Mouse (Mus musculus): ENCODE results near the gene 2610507B11Rik. TPM values are rescaled to one million over a fixed set of nuclear protein-coding genes. Genes with fewer than 3 reads are reported as not detected.

2610507B11Rik gene
- 98.3 and 98.7 TPM in 2 replicates for polyA plus RNA-seq (2014; fragmentation: Nextera tagmentation; extraction: Ambion mirVana)

GRCm38 (mm10) chr11:78261380-78262352, at the start of gene 2610507B11Rik:
Gene 2610507B11Rik (plus strand): TSS chr11:78261752.
- WGBS: under 1% methylated on average over 91 of the region's 115 CpGs
- Histone ChIP-seq H3K4me3 (ENCODE audit: low read depth, low read length) (peak within 1 kb of the TSS; percentile 85), H3K9ac (replicated peaks; ENCODE audit: low read depth, low read length) (peak within 1 kb of the TSS; percentile 74), H3K4me1 (ENCODE audit: control insufficient read depth, insufficient read depth, low read length) (no peaks in the 10 kb centered on the region), H3K27ac (ENCODE audit: low read length) (peak within 1 kb of the TSS; percentile 85), H3K36me3 (ENCODE audit: control insufficient read depth, insufficient read depth, low read length) (peaks cover 31% of the 10 kb centered on the region), H3K9me3 (ENCODE audit: control insufficient read depth, low read depth, low read length) (no peaks in the 10 kb centered on the region), H3K27me3 (ENCODE audit: control insufficient read depth, insufficient read depth, low read length) (no peaks in the 10 kb centered on the region), H3K4me2 (replicated peaks; ENCODE audit: low read depth, low read length) (peak within 1 kb of the TSS; percentile 65)
- ATAC-seq (ENCODE audit: insufficient number of reproducible peaks, insufficient read depth, low FRiP score, low read depth): peak; percentile 95

GRCm38 (mm10) chr11:78213086-78213817, 48.3 kb upstream of the 2610507B11Rik start:
- no peak for ATAC-seq (ENCODE audit: insufficient number of reproducible peaks, insufficient read depth, low FRiP score, low read depth)
- H3K36me3 ChIP-seq (ENCODE audit: control insufficient read depth, insufficient read depth, low read length): peaks cover 87% of the 10 kb centered on the region

GRCm38 (mm10) chr11:78215709-78216317, 45.7 kb upstream of the 2610507B11Rik start:
- WGBS: 86% methylated on average over 11 of the region's 11 CpGs
- no peaks in the 10 kb centered on the region for H3K4me1 ChIP-seq (ENCODE audit: control insufficient read depth, insufficient read depth, low read length)
- H3K27ac ChIP-seq (ENCODE audit: low read length): no peak overlapping the region
- H3K4me3 ChIP-seq (ENCODE audit: low read depth, low read length): no peak overlapping the region
- H3K9ac ChIP-seq (replicated peaks; ENCODE audit: low read depth, low read length): no peak overlapping the region
- no peak overlapping the region for H3K4me2 ChIP-seq (replicated peaks; ENCODE audit: low read depth, low read length)
- H3K27me3 ChIP-seq (ENCODE audit: control insufficient read depth, insufficient read depth, low read length): no peaks in the 10 kb centered on the region
- H3K36me3 ChIP-seq (ENCODE audit: control insufficient read depth, insufficient read depth, low read length): peaks cover 86% of the 10 kb centered on the region
- no peak for ATAC-seq (ENCODE audit: insufficient number of reproducible peaks, insufficient read depth, low FRiP score, low read depth)
- H3K9me3 ChIP-seq (ENCODE audit: control insufficient read depth, low read depth, low read length): no peaks in the 10 kb centered on the region

More at GRCm38 (mm10) chr11:78213086-78213817, 48.3 kb upstream of the 2610507B11Rik start:
- no peak overlapping the region for H3K4me2 ChIP-seq (replicated peaks; ENCODE audit: low read depth, low read length)
- H3K9me3 ChIP-seq (ENCODE audit: control insufficient read depth, low read depth, low read length): no peaks in the 10 kb centered on the region
- no peak overlapping the region for H3K4me3 ChIP-seq (ENCODE audit: low read depth, low read length)
- 95% methylated on average over 14 of the region's 14 CpGs for WGBS
- H3K9ac ChIP-seq (replicated peaks; ENCODE audit: low read depth, low read length): no peak overlapping the region
- H3K27ac ChIP-seq (ENCODE audit: low read length): no peak overlapping the region
- H3K4me1 ChIP-seq (ENCODE audit: control insufficient read depth, insufficient read depth, low read length): no peaks in the 10 kb centered on the region
- no peaks in the 10 kb centered on the region for H3K27me3 ChIP-seq (ENCODE audit: control insufficient read depth, insufficient read depth, low read length)

GRCm38 (mm10) chr11:78223586-78223985, 38.0 kb upstream of the 2610507B11Rik start:
- ATAC-seq (ENCODE audit: insufficient number of reproducible peaks, insufficient read depth, low FRiP score, low read depth): no peak
- 91% methylated on average over 4 of the region's 4 CpGs for WGBS
- Histone ChIP-seq H3K9ac (replicated peaks; ENCODE audit: low read depth, low read length) (no peak overlapping the region), H3K4me1 (ENCODE audit: control insufficient read depth, insufficient read depth, low read length) (no peaks in the 10 kb centered on the region), H3K4me2 (replicated peaks; ENCODE audit: low read depth, low read length) (no peak overlapping the region), H3K9me3 (ENCODE audit: control insufficient read depth, low read depth, low read length) (no peaks in the 10 kb centered on the region), H3K4me3 (ENCODE audit: low read depth, low read length) (no peak overlapping the region), H3K27me3 (ENCODE audit: control insufficient read depth, insufficient read depth, low read length) (no peaks in the 10 kb centered on the region), H3K27ac (ENCODE audit: low read length) (no peak overlapping the region), H3K36me3 (ENCODE audit: control insufficient read depth, insufficient read depth, low read length) (peaks cover 96% of the 10 kb centered on the region)

GRCm38 (mm10) chr11:78231518-78231917, 30.0 kb upstream of the 2610507B11Rik start:
- H3K9me3 ChIP-seq (ENCODE audit: control insufficient read depth, low read depth, low read length): no peaks in the 10 kb centered on the region
- peaks cover 77% of the 10 kb centered on the region for H3K36me3 ChIP-seq (ENCODE audit: control insufficient read depth, insufficient read depth, low read length)
- H3K4me2 ChIP-seq (replicated peaks; ENCODE audit: low read depth, low read length): no peak overlapping the region
- WGBS: 92% methylated on average over 6 of the region's 6 CpGs
- H3K4me1 ChIP-seq (ENCODE audit: control insufficient read depth, insufficient read depth, low read length): no peaks in the 10 kb centered on the region
- H3K9ac ChIP-seq (replicated peaks; ENCODE audit: low read depth, low read length): no peak overlapping the region
- H3K27ac ChIP-seq (ENCODE audit: low read length): no peak overlapping the region
- no peak for ATAC-seq (ENCODE audit: insufficient number of reproducible peaks, insufficient read depth, low FRiP score, low read depth)
- H3K27me3 ChIP-seq (ENCODE audit: control insufficient read depth, insufficient read depth, low read length): no peaks in the 10 kb centered on the region
- H3K4me3 ChIP-seq (ENCODE audit: low read depth, low read length): no peak overlapping the region

GRCm38 (mm10) chr11:78240193-78240857, 21.2 kb upstream of the 2610507B11Rik start:
- Histone ChIP-seq H3K36me3 (ENCODE audit: control insufficient read depth, insufficient read depth, low read length) (peaks cover 17% of the 10 kb centered on the region), H3K27me3 (ENCODE audit: control insufficient read depth, insufficient read depth, low read length) (no peaks in the 10 kb centered on the region), H3K9me3 (ENCODE audit: control insufficient read depth, low read depth, low read length) (no peaks in the 10 kb centered on the region), H3K27ac (ENCODE audit: low read length) (no peak overlapping the region), H3K9ac (replicated peaks; ENCODE audit: low read depth, low read length) (no peak overlapping the region), H3K4me3 (ENCODE audit: low read depth, low read length) (no peak overlapping the region), H3K4me1 (ENCODE audit: control insufficient read depth, insufficient read depth, low read length) (peaks cover 7% of the 10 kb centered on the region; the same call in 1 of the 2 replicates), H3K4me2 (replicated peaks; ENCODE audit: low read depth, low read length) (no peak overlapping the region)
- WGBS: 89% methylated on average over 9 of the region's 9 CpGs
- no peak for ATAC-seq (ENCODE audit: insufficient number of reproducible peaks, insufficient read depth, low FRiP score, low read depth)

- no peaks in the 10 kb centered on the region for H3K9me3 ChIP-seq (ENCODE audit: control insufficient read depth, low read depth, low read length)
- no peaks in the 10 kb centered on the region for H3K27me3 ChIP-seq (ENCODE audit: control insufficient read depth, insufficient read depth, low read length)
- 0% methylated on average over 19 of the region's 19 CpGs for WGBS
- peak overlapping the region; percentile 72 for H3K4me2 ChIP-seq (replicated peaks; ENCODE audit: low read depth, low read length)
- H3K4me1 ChIP-seq (ENCODE audit: control insufficient read depth, insufficient read depth, low read length): peaks cover 12% of the 10 kb centered on the region
- peak overlapping the region; percentile 83 for H3K9ac ChIP-seq (replicated peaks; ENCODE audit: low read depth, low read length)
- peak overlapping the region; percentile 97 for H3K4me3 ChIP-seq (ENCODE audit: low read depth, low read length)
- peak overlapping the region; percentile 97 for H3K27ac ChIP-seq (ENCODE audit: low read length)
- H3K36me3 ChIP-seq (ENCODE audit: control insufficient read depth, insufficient read depth, low read length): peaks cover 7% of the 10 kb centered on the region
- ATAC-seq (ENCODE audit: insufficient number of reproducible peaks, insufficient read depth, low FRiP score, low read depth): peak; percentile 20; the same call in 1 of the 2 replicates
Measured at GRCm38 (mm10) chr11:78245261-78245626, 16.3 kb upstream of the 2610507B11Rik start.

Measured in stomach, embryonic 14.5 days (tissue).